Comparison of ENCODE assay signal across 15 mouse cellular contexts in genomic region chr4:143099288-143100039, GRCm38 (mm10).
DNase-seq lines count a peak whose midpoint lies in the region; ATAC-seq and TF ChIP-seq lines count a peak whose summit lies in the region.
"Had no signal": no experiment of that assay in that cellular context is flagged by ENCODE, and none has a peak within 500 bp of the region (broad histone marks: within the 10 kb centered on the region; RNA-seq: fewer than 3 reads in every experiment).

No protein-coding gene starts in this region.

- no peak overlapping the region for H3K4me2 ChIP-seq in lung, embryonic 14.5 days
- H3K4me2 ChIP-seq: liver, embryonic 15.5 days had no signal

- TF ChIP-seq CTCF in bone marrow, adult 2 months (IDR thresholded peaks at IDR 0.05; ENCODE audit: control insufficient read depth, insufficient read depth, low read length) = no peak
- TF ChIP-seq CTCF in lung, embryonic 14.5 days (IDR thresholded peaks at IDR 0.05; ENCODE audit: low read depth) = no peak

- H3K9me3 ChIP-seq in embryonic facial prominence, embryonic 10.5 days = no peaks in the 10 kb centered on the region
- no peaks in the 10 kb centered on the region for H3K9me3 ChIP-seq in lung, embryonic 14.5 days (ENCODE audit: low read depth, low read length)
- H3K9me3 ChIP-seq: heart, embryonic 10.5 days; limb, embryonic 10.5 days; liver, embryonic 15.5 days had no signal

- H3K4me1 ChIP-seq in bone marrow, adult 2 months (ENCODE audit: control insufficient read depth, insufficient read depth, low read length) = peaks cover 6% of the 10 kb centered on the region
- peaks cover 32% of the 10 kb centered on the region for H3K4me1 ChIP-seq in embryonic facial prominence, embryonic 10.5 days
- H3K4me1 ChIP-seq in lung, embryonic 14.5 days (ENCODE audit: insufficient read depth) = no peaks in the 10 kb centered on the region
- H3K4me1 ChIP-seq: liver, embryonic 15.5 days had no signal

- no peaks in the 10 kb centered on the region for H3K36me3 ChIP-seq in embryonic facial prominence, embryonic 10.5 days (replicated peaks)
- H3K36me3 ChIP-seq in lung, embryonic 14.5 days (ENCODE audit: insufficient read depth) = no peaks in the 10 kb centered on the region
- H3K36me3 ChIP-seq: heart, embryonic 10.5 days; limb, embryonic 10.5 days; liver, embryonic 15.5 days had no signal

- ATAC-seq in lung, embryonic 14.5 days (ENCODE audit: insufficient read depth) = peak; percentile 42; the same call in 1 of the 2 replicates
- ATAC-seq in monocyte, adult 5-6 weeks (replicated peaks; ENCODE audit: insufficient number of reproducible peaks, low FRiP score, low TSS enrichment, poor library complexity, severe bottlenecking) = 0 out of 2 replicates have a peak, but pooled peaks have one; percentile 24

- H3K27ac ChIP-seq in bone marrow, adult 2 months (ENCODE audit: control insufficient read depth, insufficient read depth, low read depth, low read length, poor library complexity) = peak overlapping the region; percentile 71
- H3K27ac ChIP-seq in embryonic facial prominence, embryonic 10.5 days (replicated peaks) = no peak overlapping the region
- H3K27ac ChIP-seq in lung, embryonic 14.5 days (ENCODE audit: low read depth) = no peak overlapping the region
- H3K27ac ChIP-seq: heart, embryonic 10.5 days; limb, embryonic 10.5 days; liver, embryonic 15.5 days had no signal

- no peak for TF ChIP-seq POLR2A in bone marrow, adult 2 months (IDR thresholded peaks at IDR 0.05; ENCODE audit: borderline replicate concordance, control insufficient read depth, low read depth, low read length)

- WGBS in bone marrow, adult 2 months = 24% methylated on average over 11 of the region's 11 CpGs
- WGBS in embryonic facial prominence, embryonic 10.5 days = 52% methylated on average over 11 of the region's 11 CpGs
- 34% methylated on average over 11 of the region's 11 CpGs for WGBS in lung, embryonic 14.5 days

- peak; percentile 43 for DNase-seq in embryonic facial prominence, embryonic 10.5 days (ENCODE audit: low spot score)
- peak; percentile 20 for DNase-seq in lung, embryonic 14.5 days
- DNase-seq in layer of hippocampus, adult 9-10 months (ENCODE audit: low spot score) = no peak
- no peak for DNase-seq in gastrocnemius, adult 8-10 months (ENCODE audit: low spot score in 2 of 2)
- DNase-seq in ovary, postnatal 10 days (ENCODE audit: low spot score) = no peak
- DNase-seq: adrenal gland, adult 8-10 months; cerebellum, postnatal 36 days; heart, postnatal 4 days; kidney, adult 2 months; thymus, postnatal 36 days had no signal

- no peak overlapping the region for H3K4me3 ChIP-seq in bone marrow, adult 2 months (replicated peaks; ENCODE audit: control insufficient read depth, low read depth, low read length)
- no peak overlapping the region for H3K4me3 ChIP-seq in embryonic facial prominence, embryonic 10.5 days
- no peak overlapping the region for H3K4me3 ChIP-seq in lung, embryonic 14.5 days (ENCODE audit: low read depth, low read length)
- H3K4me3 ChIP-seq: heart, embryonic 10.5 days; limb, embryonic 10.5 days; liver, embryonic 15.5 days had no signal

- H3K27me3 ChIP-seq in embryonic facial prominence, embryonic 10.5 days (replicated peaks; ENCODE audit: low read depth, poor library complexity, severe bottlenecking) = peaks cover 69% of the 10 kb centered on the region
- no peaks in the 10 kb centered on the region for H3K27me3 ChIP-seq in lung, embryonic 14.5 days (ENCODE audit: insufficient read depth, low read length)
- H3K27me3 ChIP-seq: liver, embryonic 15.5 days had no signal

- no peak overlapping the region for H3K9ac ChIP-seq in lung, embryonic 14.5 days
- H3K9ac ChIP-seq: liver, embryonic 15.5 days had no signal

Comparison
In these comparisons a context has a peak if more than half of its experiments do, and no peak if none do; other contexts are left out.
1. DNase-seq: peak in embryonic facial prominence, embryonic 10.5 days (single experiment) and lung, embryonic 14.5 days (single experiment); none in layer of hippocampus, adult 9-10 months (single experiment), gastrocnemius, adult 8-10 months (0 of 2) and ovary, postnatal 10 days (single experiment).